Mouse (Mus musculus): ENCODE data around the gene Arpc4.

DNA sequence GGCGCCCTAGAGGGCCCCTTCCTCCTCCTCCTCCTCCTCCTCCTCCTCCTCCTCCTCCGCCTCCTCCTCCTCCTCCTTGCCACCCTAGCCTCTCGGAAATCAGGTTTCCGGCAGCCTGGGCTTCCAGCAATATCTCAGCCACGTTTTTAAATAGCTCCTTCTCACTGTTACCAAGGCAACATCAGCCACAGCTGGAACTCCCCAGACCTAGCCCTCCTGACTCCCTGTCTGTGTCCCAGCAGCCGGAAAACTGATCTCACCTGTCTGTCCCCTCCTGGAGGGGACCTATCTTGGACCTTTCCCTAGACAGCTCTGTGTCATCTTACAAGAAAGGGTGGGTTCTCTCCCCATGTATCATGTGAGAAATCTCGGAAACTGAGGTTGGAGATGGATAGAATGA, 35.6 kb upstream of the Arpc4 start:
- TF ChIP-seq CTCF (IDR thresholded peaks at IDR 0.05; ENCODE audit: extremely low read depth, insufficient read depth, insufficient read length, insufficient replicate concordance) (no peak), POLR2A (IDR thresholded peaks at IDR 0.05; ENCODE audit: low read depth, low read length) (no peak)

All from spleen, adult 2 months (tissue).